Mouse (Mus musculus): ENCODE data around the gene Klhl32. TPM values are rescaled to one million over a fixed set of nuclear protein-coding genes. Genes with fewer than 3 reads are reported as not detected.

The Klhl32 gene
- total and polyA plus RNA-seq, 3 experiments = 0.03 TPM; not detected in 2

GRCm38 (mm10) chr4:24764558-24764957 is 86.4 kb downstream of the Klhl32 start:
- DNase-seq (ENCODE audit: low read depth, low spot score) = no peak
- H3K4me1 ChIP-seq (ENCODE audit: control insufficient read depth in 1 of 2, insufficient read depth in 2 of 2, low read length in 2 of 2) = no peaks in the 10 kb centered on the region
- no peak overlapping the region for H3K9ac ChIP-seq (ENCODE audit: control insufficient read depth, low read depth, low read length, poor library complexity, severe bottlenecking)
- no peaks in the 10 kb centered on the region for H3K36me3 ChIP-seq (ENCODE audit: control insufficient read depth in 1 of 2, insufficient read depth in 2 of 2, low read length in 2 of 2)
- no peaks in the 10 kb centered on the region for H3K79me2 ChIP-seq (ENCODE audit: control insufficient read depth, insufficient read depth, low read length, poor library complexity)
- H3K27me3 ChIP-seq (ENCODE audit: control insufficient read depth in 1 of 2, insufficient read depth in 2 of 2, low read length in 2 of 2) = no peaks in the 10 kb centered on the region
- TF ChIP-seq SMC3 (IDR thresholded peaks at IDR 0.05; ENCODE audit: low read depth, low read length) (no peak), USF2 (IDR thresholded peaks at IDR 0.05; ENCODE audit: borderline replicate concordance in 1 of 2, insufficient read depth in 1 of 2, low read depth in 1 of 2, low read length in 2 of 2) (no peak), JUND (IDR thresholded peaks at IDR 0.05; ENCODE audit: low read depth, low read length) (no peak), CHD1 (IDR thresholded peaks at IDR 0.05; ENCODE audit: low read depth, low read length) (no peak), TCF12 (IDR thresholded peaks at IDR 0.05; ENCODE audit: low read depth, low read length) (no peak), KAT2A (conservative IDR thresholded peaks at IDR 0.05; ENCODE audit: low read depth, low read length) (no peak), MAFK (IDR thresholded peaks at IDR 0.05; ENCODE audit: borderline replicate concordance, low read depth, low read length) (no peak), ZKSCAN1 (IDR thresholded peaks at IDR 0.05; ENCODE audit: low read depth, low read length) (no peak)
- no peak overlapping the region for H3K27ac ChIP-seq (ENCODE audit: control insufficient read depth, low read depth, low read length)
- no peaks in the 10 kb centered on the region for H3K9me3 ChIP-seq (replicated peaks; ENCODE audit: insufficient read depth, low read length)
- H3K4me3 ChIP-seq (ENCODE audit: control insufficient read depth in 1 of 2, insufficient read depth in 1 of 2, low read depth in 2 of 2, low read length in 2 of 2) = no peak overlapping the region

GRCm38 (mm10) chr4:24763451-24763850 is 87.5 kb downstream of the Klhl32 start:
- Histone ChIP-seq H3K27ac (ENCODE audit: control insufficient read depth, low read depth, low read length) (no peak overlapping the region), H3K27me3 (ENCODE audit: control insufficient read depth in 1 of 2, insufficient read depth in 2 of 2, low read length in 2 of 2) (no peaks in the 10 kb centered on the region), H3K4me1 (ENCODE audit: control insufficient read depth in 1 of 2, insufficient read depth in 2 of 2, low read length in 2 of 2) (no peaks in the 10 kb centered on the region), H3K9me3 (replicated peaks; ENCODE audit: insufficient read depth, low read length) (no peaks in the 10 kb centered on the region), H3K36me3 (ENCODE audit: control insufficient read depth in 1 of 2, insufficient read depth in 2 of 2, low read length in 2 of 2) (no peaks in the 10 kb centered on the region), H3K79me2 (ENCODE audit: control insufficient read depth, insufficient read depth, low read length, poor library complexity) (no peaks in the 10 kb centered on the region), H3K4me3 (ENCODE audit: control insufficient read depth in 1 of 2, insufficient read depth in 1 of 2, low read depth in 2 of 2, low read length in 2 of 2) (no peak overlapping the region), H3K9ac (ENCODE audit: control insufficient read depth, low read depth, low read length, poor library complexity, severe bottlenecking) (no peak overlapping the region)
- no peak for TF ChIP-seq UBTF (IDR thresholded peaks at IDR 0.05; ENCODE audit: borderline replicate concordance, insufficient read depth, low read depth, low read length)
- no peak for TF ChIP-seq ZNF384 (IDR thresholded peaks at IDR 0.05; ENCODE audit: low read depth, low read length)
- TF ChIP-seq TCF12 (IDR thresholded peaks at IDR 0.05; ENCODE audit: low read depth, low read length) = no peak
- no peak for TF ChIP-seq USF2 (IDR thresholded peaks at IDR 0.05; ENCODE audit: borderline replicate concordance in 1 of 2, insufficient read depth in 1 of 2, low read depth in 1 of 2, low read length in 2 of 2)
- TF ChIP-seq NRF1 (IDR thresholded peaks at IDR 0.05; ENCODE audit: insufficient read depth, low read depth, low read length, poor library complexity, severe bottlenecking) = no peak
- TF ChIP-seq USF1 (IDR thresholded peaks at IDR 0.05; ENCODE audit: low read depth, low read length) = no peak
- TF ChIP-seq POLR2A (IDR thresholded peaks at IDR 0.05; ENCODE audit: control insufficient read depth in 1 of 2, insufficient read depth in 1 of 2, low read depth in 1 of 2, low read length in 2 of 2, poor library complexity in 1 of 2) = no peak
- TF ChIP-seq E2F4 (IDR thresholded peaks at IDR 0.05; ENCODE audit: borderline replicate concordance, low read depth, low read length) = no peak
- no peak for TF ChIP-seq ZKSCAN1 (IDR thresholded peaks at IDR 0.05; ENCODE audit: low read depth, low read length)
- no peak for DNase-seq (ENCODE audit: low read depth, low spot score)
